Mouse (Mus musculus): Measurements from ENCODE around the gene Brca1.
A peak's percentile ranks its signal among the peaks of the same experiment; 100 is the strongest.
"Not testable (repeated sequence)": the region's sequence is repeated elsewhere in the genome, so short reads cannot be mapped to it uniquely, and the experiment has no call there.

Gene Brca1

DNA sequence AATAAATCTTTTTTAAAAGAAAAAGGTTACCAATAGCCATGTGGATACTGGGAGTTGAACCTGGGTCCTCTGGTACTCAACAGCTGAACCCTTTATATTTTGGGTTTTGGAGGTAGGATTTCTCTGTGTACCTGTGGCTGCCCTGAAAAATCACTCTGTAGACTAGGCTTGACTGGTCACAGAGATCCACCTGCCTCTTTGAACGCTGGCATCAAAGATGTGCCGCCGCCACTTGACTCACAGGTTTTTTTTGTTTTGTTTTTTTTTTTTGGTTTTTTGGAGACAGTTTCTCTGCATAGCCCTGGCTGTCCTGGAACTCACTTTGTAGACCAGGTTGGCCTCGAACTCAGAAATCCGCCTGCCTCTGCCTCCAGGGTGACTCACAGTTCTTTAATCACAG lies 104.0 kb downstream of the Brca1 start:
- no peak for DNase-seq

DNA sequence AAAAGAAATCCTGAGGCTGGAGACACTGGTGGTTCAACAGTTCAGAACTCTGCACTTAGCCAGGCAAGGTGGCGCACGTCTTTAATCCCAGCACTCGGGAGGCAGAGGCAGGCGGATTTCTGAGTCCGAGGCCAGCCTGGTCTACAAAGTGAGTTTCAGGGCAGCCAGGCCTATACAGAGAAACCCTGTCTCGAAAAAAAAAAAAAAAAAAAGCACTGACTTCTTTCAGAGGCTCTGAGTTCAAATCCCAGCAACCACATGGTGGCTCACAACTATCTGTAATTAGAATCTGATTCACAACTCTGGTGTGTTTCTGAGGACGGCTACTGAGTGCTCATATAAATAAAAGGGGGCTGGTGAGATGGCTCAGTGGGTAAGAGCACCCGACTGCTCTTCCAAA lies 104.9 kb downstream of the Brca1 start:
- not testable (repeated sequence) for DNase-seq

DNA sequence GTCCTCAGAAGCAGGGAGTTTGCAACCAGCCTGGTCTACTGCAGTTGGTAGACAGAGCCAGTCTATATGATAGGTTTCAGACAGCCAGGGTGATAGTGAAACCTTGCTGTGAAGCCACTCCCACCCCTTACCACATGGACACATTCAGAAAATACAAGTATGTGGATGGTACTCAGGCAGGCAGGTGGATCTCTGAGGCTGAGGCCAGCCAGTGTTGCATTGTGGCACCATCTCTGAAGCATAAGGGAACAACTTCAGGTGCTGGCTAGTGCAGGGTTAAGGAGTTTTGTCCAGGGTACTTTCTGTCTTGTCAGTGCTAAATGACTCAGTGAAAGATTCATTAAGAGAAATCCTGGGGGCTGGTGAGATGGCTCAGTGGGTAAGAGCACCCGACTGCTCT lies 105.4 kb downstream of the Brca1 start:
- no peak for DNase-seq

DNA sequence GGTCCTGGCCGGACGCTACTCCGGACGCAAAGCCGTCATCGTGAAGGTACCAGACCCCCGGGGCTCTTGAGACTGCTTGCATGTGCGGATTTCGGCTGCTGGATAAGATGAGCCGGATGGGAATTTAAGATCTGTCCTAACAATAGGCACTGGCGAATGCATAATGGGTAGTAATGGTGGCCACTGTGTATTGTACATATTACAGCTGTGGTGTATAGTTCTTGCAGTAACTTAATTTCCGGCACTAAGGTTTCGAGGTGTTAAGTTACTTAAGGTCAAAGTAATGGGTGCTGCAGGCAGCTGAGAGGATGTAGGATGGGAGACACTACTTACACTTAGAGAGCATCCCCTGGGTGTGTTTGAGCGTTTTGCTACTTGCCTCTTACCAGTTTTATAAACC lies 109.0 kb downstream of the Brca1 start:
- no peak for DNase-seq

DNA sequence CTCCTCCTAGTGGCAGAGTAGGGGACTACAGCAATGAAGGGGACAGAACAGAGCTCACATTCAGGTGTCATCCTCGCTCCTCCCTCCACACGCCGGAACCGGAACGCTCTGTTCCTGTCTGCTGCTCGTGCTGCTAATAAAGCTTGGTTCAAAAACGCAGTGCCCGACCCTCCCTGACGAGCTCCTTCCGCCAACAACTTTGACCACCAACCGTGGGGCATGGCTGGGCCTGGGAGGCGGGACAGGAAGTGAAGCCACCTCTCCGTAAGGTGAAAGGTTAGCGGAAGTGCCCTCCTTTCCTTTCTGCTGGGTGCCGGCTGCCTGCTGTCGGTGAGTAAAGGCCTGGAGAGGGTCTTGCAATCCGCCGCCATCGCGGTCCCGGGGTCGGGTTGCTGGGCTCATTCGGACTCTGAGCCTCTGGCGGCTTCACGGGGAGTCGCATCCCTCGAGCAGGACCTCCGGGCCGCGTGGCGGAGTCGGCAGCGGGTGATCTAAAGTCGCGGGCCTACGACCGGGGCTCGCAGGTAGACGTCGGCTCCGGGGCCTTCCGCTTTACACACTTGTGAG lies 109.5 kb downstream of the Brca1 start, which contains the start of gene Rpl27:
Rpl27 (plus strand) TSS at position 172 of the 567 bp plus-strand sequence.
- DNase-seq, result peak; percentile 98

DNA sequence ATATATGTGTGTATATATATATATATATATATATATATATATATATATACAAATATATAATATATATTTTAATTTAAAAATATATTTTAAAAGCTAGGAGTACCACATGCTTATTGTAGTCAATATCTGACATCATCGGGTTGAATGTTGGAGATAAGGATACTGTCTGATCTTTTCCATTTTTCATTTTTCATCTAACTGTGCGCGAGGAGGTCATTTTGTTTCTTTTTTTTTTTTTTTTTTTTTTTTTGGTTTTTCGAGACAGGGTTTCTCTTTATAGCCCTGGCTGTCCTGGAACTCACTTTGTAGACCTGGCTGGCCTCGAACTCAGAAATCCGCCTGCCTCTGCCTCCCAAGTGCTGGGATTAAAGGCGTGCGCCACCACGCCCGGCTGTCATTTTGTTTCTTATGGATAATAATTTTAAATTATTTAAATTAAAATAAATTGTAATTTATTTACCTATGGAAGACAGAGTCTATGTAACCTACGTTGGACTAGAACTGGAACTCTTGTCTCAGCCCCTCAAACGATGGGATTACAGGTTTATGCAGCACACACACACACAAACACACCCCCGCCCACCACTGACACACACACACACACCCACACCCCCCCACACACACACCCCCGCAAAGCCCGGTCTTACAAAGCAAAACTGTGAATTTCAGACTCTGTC lies 110.2 kb downstream of the Brca1 start:
- DNase-seq, result not testable (repeated sequence)

Measured in kidney, adult 11 months (tissue).